Mouse (Mus musculus) stomach, embryonic 14.5 days (tissue): Measurements from ENCODE around the gene Entr1. TPM values are rescaled to one million over a fixed set of nuclear protein-coding genes. Genes with fewer than 3 reads are reported as not detected.

Experiments
- ATAC-seq: fragments of 200-750 bp; cut with Nextera tagmentation; 2 replicates; pipeline ENCODE4 v1.8.0; 2017; ENCODE audit warnings: low read depth, moderate TSS enrichment; ENCODE audit not compliant: insufficient number of reproducible peaks, insufficient read depth, low FRiP score
- H3K27ac ChIP-seq: fragments of 300-500 bp; sonication (generic); 2 replicates; pipeline ENCODE4 v1.5.1; 2014; ENCODE audit warnings: mild to moderate bottlenecking, low read length, moderate library complexity, mixed read lengths
- H3K27me3 ChIP-seq: fragments of 300-500 bp; sonication (generic); 2 replicates; pipeline ENCODE4 v1.6.1; 2014; ENCODE audit warnings: low read length, control low read depth, mixed read lengths; ENCODE audit not compliant: control insufficient read depth, insufficient read depth
- H3K36me3 ChIP-seq: fragments of 300-500 bp; sonication (generic); 2 replicates; pipeline ENCODE4 v1.6.1; 2014; ENCODE audit warnings: mild to moderate bottlenecking, control low read depth, low read length, moderate library complexity, mixed read lengths; ENCODE audit not compliant: control insufficient read depth, insufficient read depth
- H3K4me1 ChIP-seq: fragments of 300-500 bp; sonication (generic); 2 replicates; pipeline ENCODE4 v1.6.1; 2014; ENCODE audit warnings: low read length, control low read depth, mixed read lengths; ENCODE audit not compliant: control insufficient read depth, insufficient read depth
- H3K4me2 ChIP-seq: fragments of 300-500 bp; sonication (generic); replicated peaks from 2 replicates; pipeline ENCODE4 v1.6.1; 2014; ENCODE audit warnings: low read depth, low read length, control low read depth
- H3K4me3 ChIP-seq: fragments of 300-500 bp; sonication (generic); 2 replicates; pipeline ENCODE4 v1.5.1; 2014; ENCODE audit warnings: low read depth, low read length, control low read depth
- H3K9ac ChIP-seq: fragments of 300-500 bp; sonication (generic); replicated peaks from 2 replicates; pipeline ENCODE4 v1.6.1; 2014; ENCODE audit warnings: low read depth, mild to moderate bottlenecking, control low read depth, low read length, moderate library complexity, mixed read lengths
- H3K9me3 ChIP-seq: fragments of 300-500 bp; sonication (generic); 2 replicates; pipeline ENCODE4 v1.6.1; 2016; ENCODE audit warnings: low read depth, low read length, control low read depth; ENCODE audit not compliant: control insufficient read depth
- WGBS: fragments of 180-500 bp; shearing (Covaris S2); extraction: QIAGEN DNeasy Blood & Tissue Kit; methylation state at CpG from one replicate; pipeline ENCODE4 v1.1.7; 2014; 5-methylcytosine and 5-hydroxymethylcytosine counted together
- polyA plus RNA-seq: library from polyadenylated mRNA; unstranded; fragments of >200 nt; fragmentation: Nextera tagmentation; extraction: Ambion mirVana; gene quantifications from 2 replicates; pipeline ENCODE4 v1.2.1, GENCODE M21; 2014

Gene Entr1
- polyA plus RNA-seq, 1 experiment from 2014 or later: 102 TPM

GRCm38 (mm10) chr2:26351358-26352290, 37.5 kb downstream of the Entr1 start, which contains the start of gene Dnlz:
TSS of gene Dnlz (minus strand) at chr2:26352110.
- Histone ChIP-seq H3K36me3 (peaks cover 22% of the 10 kb centered on the region), H3K9ac (peak within 1 kb of the TSS; percentile 79), H3K4me2 (peak within 1 kb of the TSS; percentile 96), H3K4me1 (peaks cover 21% of the 10 kb centered on the region; the same call in 1 of the 2 replicates), H3K4me3 (peak within 1 kb of the TSS; percentile 60), H3K9me3 (no peaks in the 10 kb centered on the region), H3K27me3 (no peaks in the 10 kb centered on the region), H3K27ac (peak within 1 kb of the TSS; percentile 70)
- ATAC-seq: peak; percentile 71
- WGBS: 2% methylated on average over 62 of the region's 62 CpGs

- peak overlapping the region; percentile 36; the same call in 1 of the 2 replicates for H3K27ac ChIP-seq
- 0 out of 2 replicates have a peak, but pooled peaks have one; percentile 10 for ATAC-seq
- 39% methylated on average over 6 of the region's 6 CpGs for WGBS
- H3K4me2 ChIP-seq: no peak overlapping the region
- no peaks in the 10 kb centered on the region for H3K9me3 ChIP-seq
- H3K27me3 ChIP-seq: no peaks in the 10 kb centered on the region
- H3K4me3 ChIP-seq: no peak overlapping the region
- H3K9ac ChIP-seq: no peak overlapping the region; the same call in 1 of the 2 replicates
- peaks cover 21% of the 10 kb centered on the region; the same call in 1 of the 2 replicates for H3K4me1 ChIP-seq
- peaks cover 54% of the 10 kb centered on the region for H3K36me3 ChIP-seq
Observed at GRCm38 (mm10) chr2:26348241-26348640, 40.9 kb downstream of the Entr1 start.

- peaks cover 25% of the 10 kb centered on the region for H3K4me1 ChIP-seq
- peak overlapping the region; percentile 14; the same call in 1 of the 2 replicates for H3K4me2 ChIP-seq
- H3K9ac ChIP-seq: no peak overlapping the region
- peaks cover 69% of the 10 kb centered on the region for H3K36me3 ChIP-seq
- H3K9me3 ChIP-seq: no peaks in the 10 kb centered on the region
- 45% methylated on average over 11 of the region's 11 CpGs for WGBS
- ATAC-seq: peak; percentile 10; the same call in 1 of the 2 replicates
- peak overlapping the region; percentile 90 for H3K27ac ChIP-seq
- H3K4me3 ChIP-seq: no peak overlapping the region
- H3K27me3 ChIP-seq: no peaks in the 10 kb centered on the region
Observed at GRCm38 (mm10) chr2:26342609-26343490, 46.3 kb downstream of the Entr1 start.

- Histone ChIP-seq H3K4me1 (peaks cover 25% of the 10 kb centered on the region), H3K27ac (peak overlapping the region; percentile 90), H3K9me3 (no peaks in the 10 kb centered on the region), H3K36me3 (peaks cover 61% of the 10 kb centered on the region), H3K27me3 (no peaks in the 10 kb centered on the region), H3K4me2 (no peak overlapping the region), H3K9ac (no peak overlapping the region), H3K4me3 (no peak overlapping the region)
- WGBS: 28% methylated on average over 10 of the region's 10 CpGs
- ATAC-seq: peak; percentile 86
Observed at GRCm38 (mm10) chr2:26342044-26342443, 47.1 kb downstream of the Entr1 start.

- Histone ChIP-seq H3K27ac (peak overlapping the region; percentile 90), H3K9ac (0 out of 2 replicates have a peak overlapping the region, but pooled peaks have one; percentile 1), H3K27me3 (no peaks in the 10 kb centered on the region), H3K4me3 (no peak overlapping the region), H3K4me2 (no peak overlapping the region), H3K4me1 (peaks cover 25% of the 10 kb centered on the region), H3K36me3 (peaks cover 56% of the 10 kb centered on the region), H3K9me3 (no peaks in the 10 kb centered on the region)
- 77% methylated on average over 2 of the region's 2 CpGs for WGBS
- peak; percentile 15; the same call in 1 of the 2 replicates for ATAC-seq
Observed at GRCm38 (mm10) chr2:26341510-26341981, 47.6 kb downstream of the Entr1 start.

- WGBS: 89% methylated on average over 5 of the region's 5 CpGs
- Histone ChIP-seq H3K4me3 (no peak overlapping the region), H3K4me1 (peaks cover 25% of the 10 kb centered on the region), H3K9ac (no peak overlapping the region), H3K36me3 (peaks cover 33% of the 10 kb centered on the region), H3K9me3 (no peaks in the 10 kb centered on the region), H3K27me3 (no peaks in the 10 kb centered on the region), H3K4me2 (no peak overlapping the region), H3K27ac (no peak overlapping the region)
- no peak for ATAC-seq
Observed at GRCm38 (mm10) chr2:26339204-26339551, 49.9 kb downstream of the Entr1 start.

GRCm38 (mm10) chr2:26338302-26339203, 50.6 kb downstream of the Entr1 start:
- 89% methylated on average over 8 of the region's 13 CpGs for WGBS
- peaks cover 26% of the 10 kb centered on the region for H3K36me3 ChIP-seq

More at GRCm38 (mm10) chr2:26338302-26339203, 50.6 kb downstream of the Entr1 start:
- H3K9me3 ChIP-seq: no peaks in the 10 kb centered on the region
- no peak overlapping the region for H3K27ac ChIP-seq
- no peak for ATAC-seq
- no peaks in the 10 kb centered on the region for H3K27me3 ChIP-seq
- peaks cover 25% of the 10 kb centered on the region for H3K4me1 ChIP-seq
- no peak overlapping the region for H3K4me2 ChIP-seq
- no peak overlapping the region for H3K4me3 ChIP-seq
- no peak overlapping the region for H3K9ac ChIP-seq
